Mouse (Mus musculus) brain, embryonic 14.5 days (tissue): ENCODE results near the gene Prss12.

ENCODE experiments used
- CTCF ChIP-seq: fragments of 200-500 bp; IDR thresholded peaks from 2 replicates; pipeline ENCODE4 v1.5.1; 2012; ENCODE audit warnings: inconsistent platforms, mild to moderate bottlenecking, moderate library complexity, borderline replicate concordance; ENCODE audit not compliant: insufficient read depth, insufficient read length; ENCODE audit errors: extremely low read depth
- POLR2A ChIP-seq: fragments of 200-500 bp; IDR thresholded peaks from 2 replicates; pipeline ENCODE4 v1.6.1; 2012; ENCODE audit warnings: mild to moderate bottlenecking, inconsistent platforms, borderline replicate concordance; ENCODE audit not compliant: poor library complexity, insufficient read depth, insufficient read length, severe bottlenecking; ENCODE audit errors: extremely low read depth

DNA sequence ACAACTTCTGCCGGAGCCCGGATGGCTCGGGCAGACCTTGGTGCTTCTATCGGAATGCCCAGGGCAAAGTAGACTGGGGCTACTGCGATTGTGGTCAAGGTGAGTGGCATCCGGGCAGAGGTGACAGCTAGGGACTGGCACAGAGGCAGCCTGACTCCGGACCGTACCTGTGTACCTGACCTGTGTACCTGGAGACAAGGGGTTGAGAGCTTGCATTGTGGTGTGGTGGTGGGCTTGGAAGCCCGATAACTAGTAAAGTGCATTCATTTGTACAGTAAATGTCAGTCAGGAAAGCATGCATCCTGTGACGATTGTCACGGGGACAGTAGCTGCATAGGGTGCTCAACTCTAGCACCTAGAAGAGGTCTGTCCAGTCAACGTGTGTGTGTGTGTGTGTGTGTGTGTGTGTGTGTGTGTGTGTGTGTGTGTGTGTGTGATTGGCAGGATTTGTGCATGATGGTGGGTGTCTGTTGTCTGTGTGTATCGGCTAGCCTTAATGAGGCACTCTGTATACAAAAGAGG is 886 bp downstream of the Prss12 start:
- TF ChIP-seq CTCF = no peak
- TF ChIP-seq POLR2A = no peak
